Mouse (Mus musculus) embryo, embryonic 10 days (tissue): ENCODE measurements at regions not wholly inside any gene's neighbourhood (a gene's known extent, or its start where the extent isn't known, plus 50 kb on each side); places are given as distances from the start of the nearest gene placed in this dataset.
"Not testable (repeated sequence)": the region's sequence is repeated elsewhere in the genome, so short reads cannot be mapped to it uniquely, and the experiment has no call there.

Experiments used
- DNase-seq: peaks from one replicate; pipeline ENCODE4 v3.0.0-alpha.2; 2015; ENCODE audit warnings: low spot score

DNA sequence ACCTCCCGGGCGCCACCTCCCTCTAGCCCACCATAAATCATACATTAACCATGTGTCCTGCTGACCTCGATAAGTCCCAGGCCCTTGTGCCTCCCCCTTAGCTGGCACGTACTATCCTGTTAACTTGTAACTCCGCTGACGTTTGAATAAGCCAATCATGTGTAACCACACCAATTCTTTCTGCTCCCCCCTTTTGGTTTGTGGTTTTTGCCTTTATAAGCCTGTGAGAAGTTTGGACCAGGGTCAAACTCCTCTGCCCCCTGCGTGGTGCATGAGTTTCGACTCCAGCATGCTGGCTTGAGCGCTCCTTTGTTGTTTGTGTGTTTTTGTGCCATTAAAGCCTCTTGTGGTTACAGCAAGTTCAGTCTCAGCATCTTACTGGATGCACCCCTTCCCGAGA lies 138.4 kb upstream of the Samt2 start:
- not testable (repeated sequence) for DNase-seq

DNA sequence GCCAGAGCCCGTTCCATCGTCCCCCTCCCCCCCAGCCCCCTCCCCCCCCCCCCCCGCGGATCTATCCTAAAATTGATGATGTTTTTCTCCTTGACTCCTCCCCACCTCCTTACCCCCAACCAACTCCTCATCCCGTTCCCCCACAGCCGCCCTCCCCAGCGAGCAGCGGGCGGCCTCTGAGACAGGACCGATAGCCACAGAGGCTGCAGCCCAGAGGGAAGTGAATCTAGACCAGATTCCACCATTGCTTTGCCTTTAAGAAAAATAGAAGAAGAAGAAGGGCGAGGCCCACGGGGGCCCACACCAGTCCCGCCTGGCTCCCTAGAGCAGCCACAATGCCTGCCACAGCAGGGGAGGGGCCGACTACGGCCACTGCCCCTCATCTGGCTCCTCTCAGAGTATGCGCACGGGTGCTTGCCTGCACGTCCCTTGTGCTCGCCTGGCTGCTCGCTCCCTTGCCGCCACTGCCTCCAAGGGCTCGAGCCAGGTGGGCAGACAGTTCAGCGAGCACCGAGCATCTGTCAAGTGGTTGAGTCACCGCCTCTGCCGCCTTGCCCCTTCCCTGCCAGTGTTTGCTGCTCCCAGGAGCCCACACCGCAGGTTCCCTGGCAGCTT lies 134.6 kb upstream of the Samt2 start:
- peak; percentile 4 for DNase-seq

DNA sequence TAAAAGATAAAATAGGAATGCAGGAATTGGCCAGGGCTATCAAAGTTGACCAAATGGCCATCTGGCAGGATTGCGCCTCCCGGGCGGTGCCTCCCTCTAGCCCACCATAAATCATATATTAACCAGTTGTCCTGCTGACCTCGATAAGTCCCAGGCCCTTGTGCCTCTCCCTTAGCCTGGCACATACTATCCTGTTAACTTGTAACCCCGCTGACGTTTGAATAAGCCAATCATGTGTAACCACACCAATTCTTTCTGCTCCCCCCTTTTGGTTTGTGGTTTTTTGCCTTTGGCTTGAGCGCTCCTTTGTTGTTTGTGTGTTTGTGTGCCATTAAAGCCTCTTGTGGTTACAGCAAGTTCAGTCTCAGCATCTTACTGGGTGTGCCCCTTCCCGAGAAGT lies 133.4 kb upstream of the Samt2 start:
- not testable (repeated sequence) for DNase-seq

DNA sequence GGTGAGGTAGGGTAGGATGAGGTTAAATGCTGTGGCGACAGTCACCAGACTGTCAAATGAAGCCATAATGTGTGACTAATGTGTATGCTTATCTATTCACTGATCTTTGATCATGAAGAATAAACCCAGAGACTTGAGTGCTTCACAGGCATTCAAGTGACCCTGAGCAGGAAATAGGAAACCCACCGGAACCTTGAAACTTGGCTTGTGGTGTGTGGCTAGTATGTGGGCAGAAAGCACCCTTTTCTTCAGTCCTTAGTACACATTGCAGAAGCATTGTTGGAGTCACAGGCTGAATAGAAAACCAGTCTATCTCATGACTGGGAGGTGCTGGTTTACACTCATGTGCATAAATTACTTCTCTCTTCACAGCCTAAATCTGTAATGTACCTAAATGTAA lies 91.4 kb upstream of the Samt2 start:
- not testable (repeated sequence) for DNase-seq
